Mouse (Mus musculus): ENCODE data around the gene Hsd11b2.

- no peak for TF ChIP-seq POLR2A (IDR thresholded peaks at IDR 0.05; ENCODE audit: extremely low read depth, insufficient read depth, low read length)
- no peak for TF ChIP-seq CTCF (IDR thresholded peaks at IDR 0.05; ENCODE audit: extremely low read depth, insufficient read depth, low read length)
Measured at GRCm38 (mm10) chr8:105536546-105536945, 18.0 kb downstream of the Hsd11b2 start.

All from cortical plate, adult 2 months (tissue).